Mouse (Mus musculus): ENCODE results near the gene Slc6a17. TPM values are rescaled to one million over a fixed set of nuclear protein-coding genes. Genes with fewer than 3 reads are reported as not detected.
A peak's percentile ranks its signal among the peaks of the same experiment; 100 is the strongest.

The Slc6a17 gene
- polyA plus RNA-seq, 1 experiment from 2014 or later, result 1.8 TPM

- no peak overlapping the region for H3K4me3 ChIP-seq (ENCODE audit: low read length)
- H3K9me3 ChIP-seq (ENCODE audit: control insufficient read depth, low read length), result no peaks in the 10 kb centered on the region
- no peak overlapping the region for H3K4me2 ChIP-seq (ENCODE audit: low read depth, low read length)
- no peaks in the 10 kb centered on the region for H3K36me3 ChIP-seq (ENCODE audit: control insufficient read depth, insufficient read depth, low read length)
- H3K4me1 ChIP-seq (replicated peaks; ENCODE audit: control insufficient read depth, insufficient read depth, low read length), result peaks cover 7% of the 10 kb centered on the region; the same call in 1 of the 2 replicates
- no peak overlapping the region for H3K9ac ChIP-seq (ENCODE audit: low read length)
- no peaks in the 10 kb centered on the region for H3K27me3 ChIP-seq (ENCODE audit: control insufficient read depth, insufficient read depth, low read depth, low read length)
- WGBS, result 54% methylated on average over 8 of the region's 8 CpGs
- no peak for ATAC-seq (ENCODE audit: low read depth)
- no peak overlapping the region for H3K27ac ChIP-seq (ENCODE audit: low read length)
Observed at GRCm38 (mm10) chr3:107508696-107509095, 9.1 kb downstream of the Slc6a17 start.

DNA sequence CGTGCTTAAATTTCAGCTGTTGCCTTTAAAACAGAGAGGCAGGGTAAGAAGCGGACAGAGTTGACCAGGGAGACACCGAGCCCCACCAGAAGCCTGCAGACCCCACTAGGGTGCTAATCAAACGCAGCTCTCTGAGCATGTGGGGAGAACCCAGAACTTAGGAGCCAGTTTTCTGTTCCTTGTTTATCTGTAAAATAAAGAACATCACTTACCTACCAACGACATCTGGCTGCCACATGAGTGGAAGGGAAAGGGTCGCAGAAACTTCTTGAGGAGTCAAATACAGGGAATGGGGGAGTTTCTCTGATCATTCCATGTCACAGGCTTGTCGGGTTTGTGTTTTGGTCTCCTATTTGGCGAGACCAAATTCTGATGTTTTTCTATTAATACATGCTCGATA lies 9.9 kb downstream of the Slc6a17 start:
- Histone ChIP-seq H3K27me3 (ENCODE audit: control insufficient read depth, insufficient read depth, low read depth, low read length) (no peaks in the 10 kb centered on the region), H3K36me3 (ENCODE audit: control insufficient read depth, insufficient read depth, low read length) (no peaks in the 10 kb centered on the region), H3K4me1 (replicated peaks; ENCODE audit: control insufficient read depth, insufficient read depth, low read length) (peaks cover 7% of the 10 kb centered on the region; the same call in 1 of the 2 replicates), H3K9ac (ENCODE audit: low read length) (no peak overlapping the region), H3K9me3 (ENCODE audit: control insufficient read depth, low read length) (no peaks in the 10 kb centered on the region), H3K4me3 (ENCODE audit: low read length) (no peak overlapping the region), H3K27ac (ENCODE audit: low read length) (no peak overlapping the region), H3K4me2 (ENCODE audit: low read depth, low read length) (no peak overlapping the region)
- ATAC-seq (ENCODE audit: low read depth), result no peak
- WGBS, result 80% methylated on average over 9 of the region's 9 CpGs

GRCm38 (mm10) chr3:107506531-107506930 lies 11.3 kb downstream of the Slc6a17 start:
- Histone ChIP-seq H3K4me3 (ENCODE audit: low read length) (no peak overlapping the region), H3K36me3 (ENCODE audit: control insufficient read depth, insufficient read depth, low read length) (no peaks in the 10 kb centered on the region), H3K4me2 (ENCODE audit: low read depth, low read length) (no peak overlapping the region), H3K27me3 (ENCODE audit: control insufficient read depth, insufficient read depth, low read depth, low read length) (no peaks in the 10 kb centered on the region), H3K4me1 (replicated peaks; ENCODE audit: control insufficient read depth, insufficient read depth, low read length) (peaks cover 12% of the 10 kb centered on the region), H3K9me3 (ENCODE audit: control insufficient read depth, low read length) (no peaks in the 10 kb centered on the region), H3K9ac (ENCODE audit: low read length) (no peak overlapping the region), H3K27ac (ENCODE audit: low read length) (no peak overlapping the region)
- WGBS, result 73% methylated on average over 4 of the region's 4 CpGs
- ATAC-seq (ENCODE audit: low read depth), result no peak

- Histone ChIP-seq H3K4me2 (ENCODE audit: low read depth, low read length) (no peak overlapping the region), H3K4me1 (replicated peaks; ENCODE audit: control insufficient read depth, insufficient read depth, low read length) (peaks cover 15% of the 10 kb centered on the region), H3K36me3 (ENCODE audit: control insufficient read depth, insufficient read depth, low read length) (no peaks in the 10 kb centered on the region), H3K9ac (ENCODE audit: low read length) (no peak overlapping the region), H3K9me3 (ENCODE audit: control insufficient read depth, low read length) (no peaks in the 10 kb centered on the region), H3K27ac (ENCODE audit: low read length) (no peak overlapping the region), H3K4me3 (ENCODE audit: low read length) (no peak overlapping the region), H3K27me3 (ENCODE audit: control insufficient read depth, insufficient read depth, low read depth, low read length) (no peaks in the 10 kb centered on the region)
- ATAC-seq (ENCODE audit: low read depth), result no peak
- 66% methylated on average over 4 of the region's 4 CpGs for whole genome bisulfite sequencing
Observed at GRCm38 (mm10) chr3:107505464-107506367, 12.1 kb downstream of the Slc6a17 start.

GRCm38 (mm10) chr3:107504542-107504941 lies 13.3 kb downstream of the Slc6a17 start:
- Histone ChIP-seq H3K9me3 (ENCODE audit: control insufficient read depth, low read length) (no peaks in the 10 kb centered on the region), H3K4me2 (ENCODE audit: low read depth, low read length) (no peak overlapping the region), H3K4me3 (ENCODE audit: low read length) (no peak overlapping the region), H3K27me3 (ENCODE audit: control insufficient read depth, insufficient read depth, low read depth, low read length) (no peaks in the 10 kb centered on the region), H3K9ac (ENCODE audit: low read length) (no peak overlapping the region), H3K36me3 (ENCODE audit: control insufficient read depth, insufficient read depth, low read length) (peaks cover 5% of the 10 kb centered on the region; the same call in 1 of the 2 replicates), H3K4me1 (replicated peaks; ENCODE audit: control insufficient read depth, insufficient read depth, low read length) (peaks cover 15% of the 10 kb centered on the region), H3K27ac (ENCODE audit: low read length) (no peak overlapping the region)
- peak; percentile 75 for ATAC-seq (ENCODE audit: low read depth)
- 38% methylated on average over 1 of the region's 1 CpGs for WGBS

DNA sequence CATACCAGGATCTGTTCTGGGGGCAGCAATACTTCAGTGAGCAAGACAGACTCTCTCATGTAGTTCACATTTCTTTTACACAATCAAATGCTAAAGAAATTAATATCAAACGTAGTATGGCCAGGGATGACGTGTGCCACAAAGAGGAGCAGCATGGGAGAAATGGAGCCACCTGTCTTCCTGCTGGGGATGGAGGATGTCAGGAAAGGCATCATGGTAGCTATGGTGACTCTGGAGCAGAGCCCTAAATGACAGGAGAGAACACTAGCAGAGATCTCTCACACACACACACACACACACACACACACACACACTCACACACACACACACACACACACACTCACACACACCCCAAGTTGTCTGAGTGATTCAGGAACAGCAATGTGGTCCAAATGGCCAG lies 14.1 kb downstream of the Slc6a17 start:
- no peak for ATAC-seq (ENCODE audit: low read depth)
- no peak overlapping the region for H3K4me2 ChIP-seq (ENCODE audit: low read depth, low read length)
- peaks cover 5% of the 10 kb centered on the region; the same call in 1 of the 2 replicates for H3K36me3 ChIP-seq (ENCODE audit: control insufficient read depth, insufficient read depth, low read length)
- no peak overlapping the region for H3K27ac ChIP-seq (ENCODE audit: low read length)
- H3K4me1 ChIP-seq (replicated peaks; ENCODE audit: control insufficient read depth, insufficient read depth, low read length), result peaks cover 15% of the 10 kb centered on the region
- H3K4me3 ChIP-seq (ENCODE audit: low read length), result no peak overlapping the region
- H3K9ac ChIP-seq (ENCODE audit: low read length), result no peak overlapping the region
- H3K27me3 ChIP-seq (ENCODE audit: control insufficient read depth, insufficient read depth, low read depth, low read length), result no peaks in the 10 kb centered on the region
- H3K9me3 ChIP-seq (ENCODE audit: control insufficient read depth, low read length), result no peaks in the 10 kb centered on the region
- 73% methylated on average over 2 of the region's 2 CpGs for WGBS

DNA sequence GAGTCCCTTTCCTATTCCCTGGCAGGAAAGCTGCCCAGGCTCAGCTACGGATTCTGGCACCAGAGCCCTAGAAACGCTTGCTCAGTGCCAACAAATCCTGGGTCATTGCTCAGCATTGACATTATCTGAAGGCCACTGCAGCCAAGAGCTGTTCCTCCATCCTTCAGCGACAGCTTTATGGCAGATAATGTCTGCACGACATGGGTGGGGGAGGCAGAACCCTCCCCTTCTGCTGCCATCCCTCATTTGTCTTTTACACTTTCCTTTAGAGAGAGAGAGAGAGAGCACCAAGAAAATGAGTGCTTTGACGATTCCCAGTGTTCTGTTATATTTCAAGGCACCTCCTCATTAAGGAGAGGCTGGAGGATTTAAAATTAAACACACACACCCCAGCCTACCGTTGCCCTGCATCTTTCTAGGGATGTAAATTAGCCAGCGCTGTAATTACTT lies 16.1 kb downstream of the Slc6a17 start:
- Histone ChIP-seq H3K9me3 (ENCODE audit: control insufficient read depth, low read length) (no peaks in the 10 kb centered on the region), H3K9ac (ENCODE audit: low read length) (no peak overlapping the region), H3K27ac (ENCODE audit: low read length) (no peak overlapping the region), H3K4me2 (ENCODE audit: low read depth, low read length) (no peak overlapping the region), H3K36me3 (ENCODE audit: control insufficient read depth, insufficient read depth, low read length) (peaks cover 5% of the 10 kb centered on the region; the same call in 1 of the 2 replicates), H3K27me3 (ENCODE audit: control insufficient read depth, insufficient read depth, low read depth, low read length) (no peaks in the 10 kb centered on the region), H3K4me3 (ENCODE audit: low read length) (no peak overlapping the region), H3K4me1 (replicated peaks; ENCODE audit: control insufficient read depth, insufficient read depth, low read length) (peaks cover 15% of the 10 kb centered on the region)
- 41% methylated on average over 7 of the region's 7 CpGs for WGBS
- peak; percentile 62 for ATAC-seq (ENCODE audit: low read depth)

DNA sequence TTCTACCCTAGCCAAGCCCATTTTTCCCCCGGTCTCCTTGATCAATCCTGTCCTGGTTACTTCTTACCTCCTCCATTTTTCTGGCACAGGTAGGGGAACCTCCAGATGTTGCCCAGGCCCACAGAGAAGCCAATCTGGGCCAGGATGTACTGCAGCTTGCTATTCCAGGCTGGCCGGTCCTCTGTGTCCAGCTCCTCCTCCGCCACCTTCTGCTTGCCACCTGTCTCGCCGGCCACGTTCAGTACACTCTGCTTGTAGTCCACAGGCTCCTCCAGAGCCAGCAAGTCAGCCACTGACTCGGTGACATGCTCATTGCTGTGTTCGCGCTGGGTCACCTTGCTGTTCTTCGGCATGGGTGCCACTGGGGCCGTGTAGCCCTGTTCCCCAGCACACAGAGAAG lies 17.5 kb downstream of the Slc6a17 start:
- no peaks in the 10 kb centered on the region for H3K9me3 ChIP-seq (ENCODE audit: control insufficient read depth, low read length)
- H3K4me3 ChIP-seq (ENCODE audit: low read length), result no peak overlapping the region
- peaks cover 10% of the 10 kb centered on the region; the same call in 1 of the 2 replicates for H3K4me1 ChIP-seq (replicated peaks; ENCODE audit: control insufficient read depth, insufficient read depth, low read length)
- H3K36me3 ChIP-seq (ENCODE audit: control insufficient read depth, insufficient read depth, low read length), result peaks cover 5% of the 10 kb centered on the region; the same call in 1 of the 2 replicates
- no peak overlapping the region for H3K9ac ChIP-seq (ENCODE audit: low read length)
- H3K4me2 ChIP-seq (ENCODE audit: low read depth, low read length), result no peak overlapping the region
- ATAC-seq (ENCODE audit: low read depth), result no peak
- no peaks in the 10 kb centered on the region for H3K27me3 ChIP-seq (ENCODE audit: control insufficient read depth, insufficient read depth, low read depth, low read length)
- 91% methylated on average over 11 of the region's 11 CpGs for WGBS
- no peak overlapping the region for H3K27ac ChIP-seq (ENCODE audit: low read length)

DNA sequence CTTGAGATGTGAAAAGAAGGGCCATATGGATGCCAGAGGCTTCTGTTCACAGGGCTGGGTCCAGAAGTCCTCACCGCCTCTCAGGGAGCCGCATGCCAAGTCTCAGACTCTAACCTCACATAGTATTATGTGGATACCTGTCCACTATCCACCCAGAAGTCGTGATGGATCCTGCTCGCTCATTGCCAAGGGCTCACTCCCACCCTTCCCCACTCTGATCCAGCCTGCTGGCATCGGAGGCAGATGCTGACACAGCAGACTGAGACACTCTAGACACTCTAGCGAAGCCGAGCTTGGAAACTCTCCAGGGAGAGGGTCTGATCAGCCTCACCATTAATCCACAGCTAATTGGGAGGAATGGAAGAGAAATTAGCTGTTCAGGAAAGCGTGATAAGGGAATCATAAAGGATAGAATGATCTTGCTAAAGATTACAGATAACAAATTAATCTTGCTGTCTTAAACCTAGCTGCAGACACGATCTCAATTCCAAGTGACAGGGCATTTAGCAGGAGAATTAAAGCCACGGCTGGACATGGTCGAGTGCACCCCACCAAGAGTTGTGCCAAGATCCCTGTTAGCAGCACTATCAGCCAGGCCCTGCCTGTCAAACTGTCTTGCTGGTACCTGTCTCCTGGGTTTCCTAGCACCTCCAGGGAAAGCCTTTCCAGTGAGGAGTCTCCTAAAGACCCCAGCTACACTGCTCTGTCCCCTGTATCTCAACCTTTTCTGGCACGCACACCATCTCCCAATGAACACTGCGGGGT lies 21.6 kb downstream of the Slc6a17 start:
- Histone ChIP-seq H3K4me3 (ENCODE audit: low read length) (no peak overlapping the region), H3K9ac (ENCODE audit: low read length) (no peak overlapping the region), H3K27me3 (ENCODE audit: control insufficient read depth, insufficient read depth, low read depth, low read length) (no peaks in the 10 kb centered on the region), H3K4me2 (ENCODE audit: low read depth, low read length) (no peak overlapping the region), H3K36me3 (ENCODE audit: control insufficient read depth, insufficient read depth, low read length) (peaks cover 5% of the 10 kb centered on the region; the same call in 1 of the 2 replicates), H3K9me3 (ENCODE audit: control insufficient read depth, low read length) (no peaks in the 10 kb centered on the region), H3K4me1 (replicated peaks; ENCODE audit: control insufficient read depth, insufficient read depth, low read length) (peaks cover 8% of the 10 kb centered on the region), H3K27ac (ENCODE audit: low read length) (no peak overlapping the region)
- no peak for ATAC-seq (ENCODE audit: low read depth)
- 62% methylated on average over 13 of the region's 13 CpGs for WGBS

Measured in lung, embryonic 16.5 days (tissue).